Mouse (Mus musculus) intestine, embryonic 15.5 days (tissue): ENCODE data around the gene Rnf121. TPM values are rescaled to one million over a fixed set of nuclear protein-coding genes. Genes with fewer than 3 reads are reported as not detected.
"Not testable (repeated sequence)": the region's sequence is repeated elsewhere in the genome, so short reads cannot be mapped to it uniquely, and the experiment has no call there.

ENCODE experiments used
- ATAC-seq: fragments of 200-750 bp; cut with Nextera tagmentation; 2 replicates; pipeline ENCODE4 v1.8.0; 2017; ENCODE audit warnings: moderate TSS enrichment, moderate library complexity
- H3K27ac ChIP-seq: fragments of 300-500 bp; sonication (generic); 2 replicates; pipeline ENCODE4 v1.5.1; 2015; ENCODE audit warnings: mild to moderate bottlenecking, inconsistent platforms
- H3K27me3 ChIP-seq: fragments of 300-500 bp; sonication (generic); replicated peaks from 2 replicates; pipeline ENCODE4 v1.6.1; 2015; ENCODE audit warnings: inconsistent platforms
- H3K36me3 ChIP-seq: fragments of 300-500 bp; sonication (generic); 2 replicates; pipeline ENCODE4 v1.6.1; 2015; ENCODE audit warnings: inconsistent platforms
- H3K4me1 ChIP-seq: fragments of 300-500 bp; sonication (generic); replicated peaks from 2 replicates; pipeline ENCODE4 v1.6.1; 2015; ENCODE audit warnings: inconsistent platforms
- H3K4me2 ChIP-seq: fragments of 300-500 bp; sonication (generic); replicated peaks from 2 replicates; pipeline ENCODE4 v1.6.1; 2015; ENCODE audit warnings: mild to moderate bottlenecking, inconsistent platforms
- H3K4me3 ChIP-seq: fragments of 300-500 bp; sonication (generic); replicated peaks from 2 replicates; pipeline ENCODE4 v1.5.1; 2015; ENCODE audit warnings: inconsistent platforms
- H3K9ac ChIP-seq: fragments of 300-500 bp; sonication (generic); 2 replicates; pipeline ENCODE4 v1.6.1; 2015; ENCODE audit warnings: inconsistent platforms
- H3K9me3 ChIP-seq: fragments of 300-500 bp; sonication (generic); 2 replicates; pipeline ENCODE4 v1.6.1; 2016; ENCODE audit warnings: inconsistent platforms
- WGBS: fragments of 180-500 bp; shearing (Covaris S2); methylation state at CpG from one replicate; pipeline ENCODE4 v1.1.7; 2015; 5-methylcytosine and 5-hydroxymethylcytosine counted together
- polyA plus RNA-seq: library from polyadenylated mRNA; unstranded; fragments of >200 nt; fragmentation: Nextera tagmentation; extraction: Ambion mirVana; gene quantifications from 2 replicates; pipeline ENCODE4 v1.2.1, GENCODE M21; 2015

Gene Rnf121
- polyA plus RNA-seq, 1 experiment from 2014 or later: 28.0 TPM

DNA sequence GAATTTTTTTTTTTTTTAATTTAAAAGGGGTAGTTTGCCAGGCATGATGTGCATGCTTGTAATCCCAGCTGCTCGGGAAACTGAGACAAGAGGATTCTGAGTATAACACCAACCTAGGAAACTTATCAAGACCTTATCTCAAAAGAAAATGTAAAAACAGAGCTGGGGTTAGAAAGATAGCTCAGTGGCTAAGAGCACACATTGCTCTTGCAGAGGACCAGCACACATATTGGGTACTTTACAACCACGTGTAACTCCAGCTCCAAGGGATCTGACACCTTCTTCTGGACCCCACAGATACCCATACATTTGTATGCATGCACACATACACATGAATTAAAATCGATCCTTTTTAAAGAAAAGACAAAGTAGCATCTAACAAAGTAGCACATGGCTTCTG, 3.9 kb downstream of the Rnf121 start:
- peaks cover 9% of the 10 kb centered on the region; the same call in 1 of the 2 replicates for H3K4me1 ChIP-seq
- 72% methylated on average over 3 of the region's 3 CpGs for WGBS
- no peak overlapping the region for H3K4me2 ChIP-seq
- H3K4me3 ChIP-seq: no peak overlapping the region
- no peaks in the 10 kb centered on the region for H3K27me3 ChIP-seq
- no peaks in the 10 kb centered on the region for H3K9me3 ChIP-seq
- no peak overlapping the region for H3K9ac ChIP-seq
- no peak for ATAC-seq
- H3K27ac ChIP-seq: no peak overlapping the region
- H3K36me3 ChIP-seq: peaks cover 5% of the 10 kb centered on the region; the same call in 1 of the 2 replicates

DNA sequence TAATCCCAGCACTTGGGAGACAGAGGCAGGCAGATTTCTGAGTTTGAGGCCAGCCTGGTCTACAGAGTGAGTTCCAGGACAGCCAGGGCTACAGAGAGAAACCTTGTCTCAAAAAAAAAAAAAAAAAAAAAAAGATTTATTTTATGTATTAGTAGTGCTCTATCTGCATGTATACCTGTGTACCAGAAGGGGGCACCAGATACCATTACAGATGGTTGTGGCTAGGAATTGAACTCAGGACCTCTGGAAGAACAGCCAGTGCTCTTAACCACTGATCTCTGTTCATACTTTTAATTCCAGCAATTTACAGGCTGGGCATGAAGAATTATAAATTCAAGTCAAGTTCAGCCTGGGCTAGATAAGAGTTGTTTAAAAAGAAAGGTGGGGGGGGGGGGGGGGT, 16.7 kb downstream of the Rnf121 start:
- ATAC-seq, H3K27me3 ChIP-seq, H3K36me3 ChIP-seq, H3K9me3 ChIP-seq, H3K27ac ChIP-seq, H3K4me2 ChIP-seq, H3K4me3 ChIP-seq, H3K4me1 ChIP-seq, H3K9ac ChIP-seq: not testable (repeated sequence)

DNA sequence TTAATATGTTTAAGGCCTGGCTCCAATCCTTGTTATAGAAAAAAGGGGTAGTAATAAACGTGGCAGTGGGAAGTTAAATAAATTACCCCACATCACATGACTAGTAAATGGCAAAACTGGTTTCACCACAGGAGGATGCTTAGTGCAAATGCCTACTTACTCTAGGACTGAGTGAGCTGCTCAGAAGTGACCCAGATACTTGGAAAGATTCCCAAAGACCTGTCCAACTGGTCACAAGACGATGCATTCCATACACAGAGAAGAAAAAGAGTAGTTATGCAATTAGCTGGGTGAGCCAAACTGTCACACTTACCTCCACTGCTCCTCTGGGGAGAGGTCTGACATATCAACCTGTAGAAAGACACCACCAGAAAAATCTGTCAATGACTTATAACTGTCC, 23.0 kb downstream of the Rnf121 start:
- Histone ChIP-seq H3K27ac (no peak overlapping the region), H3K9ac (no peak overlapping the region)
- 59% methylated on average over 2 of the region's 2 CpGs for WGBS

DNA sequence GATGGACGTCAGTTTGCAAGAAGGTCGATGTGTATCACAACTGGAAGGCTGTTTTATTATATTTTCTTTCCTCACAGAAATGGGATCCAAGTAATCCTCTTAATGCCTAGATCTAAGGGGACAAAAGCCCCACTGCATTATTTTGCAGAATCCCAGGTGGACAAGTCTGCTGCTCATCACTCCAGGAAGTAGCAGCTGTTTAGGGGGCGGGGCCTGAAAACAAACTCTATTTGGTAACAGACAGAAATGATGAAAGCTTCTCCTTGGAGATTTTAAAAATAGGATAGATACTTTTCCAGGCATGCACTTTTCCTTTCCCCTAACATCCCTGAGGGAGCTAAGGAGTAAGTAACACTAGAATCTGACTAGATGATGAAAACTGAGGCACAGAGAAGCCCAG, 28.0 kb downstream of the Rnf121 start:
- H3K4me1 ChIP-seq: no peaks in the 10 kb centered on the region
- H3K9me3 ChIP-seq: no peaks in the 10 kb centered on the region
- 94% methylated on average over 3 of the region's 3 CpGs for WGBS
- H3K4me3 ChIP-seq: no peak overlapping the region
- no peaks in the 10 kb centered on the region for H3K27me3 ChIP-seq
- peaks cover 24% of the 10 kb centered on the region for H3K36me3 ChIP-seq
- no peak overlapping the region for H3K4me2 ChIP-seq
- H3K27ac ChIP-seq: no peak overlapping the region
- no peak overlapping the region for H3K9ac ChIP-seq
- no peak for ATAC-seq

More for the DNA sequence above, 23.0 kb downstream of the Rnf121 start:
- no peak overlapping the region for H3K4me2 ChIP-seq
- H3K36me3 ChIP-seq: peaks cover 2% of the 10 kb centered on the region
- H3K27me3 ChIP-seq: no peaks in the 10 kb centered on the region
- H3K4me3 ChIP-seq: no peak overlapping the region
- H3K4me1 ChIP-seq: no peaks in the 10 kb centered on the region
- H3K9me3 ChIP-seq: no peaks in the 10 kb centered on the region
- no peak for ATAC-seq

DNA sequence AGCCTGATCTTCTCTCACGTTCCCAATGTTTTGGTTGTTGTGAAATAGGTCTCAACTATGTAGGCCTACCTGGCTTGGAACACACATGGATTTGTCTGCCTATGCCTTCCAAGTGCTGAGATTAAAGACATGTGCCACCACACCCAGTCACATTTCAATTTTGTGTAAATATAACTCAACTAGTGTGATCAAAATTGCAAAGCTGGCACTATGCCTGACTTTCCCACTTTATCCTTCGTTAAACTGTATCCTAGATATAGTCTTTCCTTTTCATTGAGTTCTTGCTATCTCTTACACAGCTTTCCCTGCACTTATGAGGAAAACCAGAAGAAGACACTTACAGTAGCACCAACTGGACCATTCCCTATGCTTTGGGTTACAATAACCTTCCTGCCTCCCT, 29.7 kb downstream of the Rnf121 start:
- Histone ChIP-seq H3K4me3 (no peak overlapping the region), H3K4me1 (no peaks in the 10 kb centered on the region), H3K36me3 (peaks cover 27% of the 10 kb centered on the region), H3K27me3 (no peaks in the 10 kb centered on the region), H3K27ac (no peak overlapping the region), H3K4me2 (no peak overlapping the region), H3K9ac (no peak overlapping the region), H3K9me3 (no peaks in the 10 kb centered on the region)
- 99% methylated on average over 2 of the region's 2 CpGs for WGBS
- ATAC-seq: no peak

DNA sequence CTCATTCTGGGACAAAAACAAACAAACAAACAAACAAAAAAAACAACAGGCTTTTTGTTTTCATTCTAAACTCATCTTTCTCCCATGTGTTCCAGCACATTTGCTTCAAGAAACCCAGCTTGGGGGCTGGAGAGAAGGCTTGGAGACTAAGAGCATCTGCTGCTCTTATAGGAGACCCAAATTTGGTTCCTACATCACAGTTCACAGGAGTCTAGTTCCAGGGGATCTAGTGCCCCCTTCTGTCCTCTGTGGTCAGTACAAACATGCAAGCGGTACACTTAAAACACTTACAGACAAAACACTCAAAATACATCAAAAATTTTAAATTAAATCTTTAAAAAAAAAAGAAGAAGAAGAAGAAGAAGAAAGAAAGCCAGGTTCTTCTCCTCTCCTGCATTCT, 30.4 kb downstream of the Rnf121 start:
- no peak overlapping the region for H3K9ac ChIP-seq
- H3K9me3 ChIP-seq: no peaks in the 10 kb centered on the region
- no peaks in the 10 kb centered on the region for H3K27me3 ChIP-seq
- no peak for ATAC-seq
- no peak overlapping the region for H3K27ac ChIP-seq
- H3K4me3 ChIP-seq: no peak overlapping the region
- peaks cover 25% of the 10 kb centered on the region for H3K36me3 ChIP-seq
- WGBS: 97% methylated on average over 1 of the region's 1 CpGs
- no peaks in the 10 kb centered on the region for H3K4me1 ChIP-seq
- H3K4me2 ChIP-seq: no peak overlapping the region

DNA sequence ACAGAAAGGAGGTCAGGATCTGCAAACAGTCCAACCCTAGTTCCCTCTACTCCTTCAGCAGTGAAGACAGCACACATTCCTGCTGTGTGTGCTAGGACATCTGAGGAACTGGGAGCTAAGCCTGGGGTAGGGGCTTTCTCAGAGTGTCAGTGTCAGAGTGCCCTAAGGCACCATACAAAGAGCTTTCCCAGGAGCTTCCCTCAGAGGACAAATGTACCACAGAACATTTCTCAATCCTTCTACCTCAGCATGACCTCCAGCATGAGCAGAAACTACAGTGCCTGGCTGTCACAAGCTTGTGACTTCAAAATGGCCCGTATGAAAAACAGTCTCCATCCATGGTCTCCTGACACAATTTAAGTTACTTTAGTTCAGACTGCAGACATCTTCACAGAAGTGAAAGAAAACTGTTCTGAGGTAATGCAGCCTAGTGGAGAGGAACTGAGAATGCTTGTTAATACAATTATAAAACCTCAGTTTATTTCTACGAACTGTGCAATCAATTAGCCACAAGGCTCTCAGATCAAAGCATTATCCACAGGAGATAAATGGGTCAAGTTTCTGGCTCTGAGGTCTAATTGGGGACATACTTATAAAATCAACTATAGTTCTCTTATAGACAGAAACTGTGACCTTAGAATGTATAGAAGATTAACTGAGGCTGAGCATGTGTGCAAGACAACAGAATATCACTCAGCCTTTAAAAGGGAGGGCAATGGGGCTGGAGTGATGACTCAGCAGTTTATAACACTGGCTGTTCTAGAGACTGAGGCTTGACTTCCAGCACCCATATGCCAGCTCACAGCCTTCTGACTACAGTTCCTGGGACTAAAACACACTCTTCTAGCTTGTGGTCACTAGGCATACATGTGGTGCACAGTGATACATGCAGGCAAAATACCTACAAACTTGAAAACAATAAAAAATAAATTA, 39.8 kb downstream of the Rnf121 start:
- H3K27me3 ChIP-seq: no peaks in the 10 kb centered on the region
- H3K4me2 ChIP-seq: no peak overlapping the region
- H3K36me3 ChIP-seq: peaks cover 37% of the 10 kb centered on the region
- no peaks in the 10 kb centered on the region for H3K9me3 ChIP-seq
- H3K9ac ChIP-seq: no peak overlapping the region
- H3K4me3 ChIP-seq: no peak overlapping the region
- no peaks in the 10 kb centered on the region for H3K4me1 ChIP-seq
- WGBS: 79% methylated on average over 2 of the region's 2 CpGs
- no peak overlapping the region for H3K27ac ChIP-seq
- ATAC-seq: no peak

DNA sequence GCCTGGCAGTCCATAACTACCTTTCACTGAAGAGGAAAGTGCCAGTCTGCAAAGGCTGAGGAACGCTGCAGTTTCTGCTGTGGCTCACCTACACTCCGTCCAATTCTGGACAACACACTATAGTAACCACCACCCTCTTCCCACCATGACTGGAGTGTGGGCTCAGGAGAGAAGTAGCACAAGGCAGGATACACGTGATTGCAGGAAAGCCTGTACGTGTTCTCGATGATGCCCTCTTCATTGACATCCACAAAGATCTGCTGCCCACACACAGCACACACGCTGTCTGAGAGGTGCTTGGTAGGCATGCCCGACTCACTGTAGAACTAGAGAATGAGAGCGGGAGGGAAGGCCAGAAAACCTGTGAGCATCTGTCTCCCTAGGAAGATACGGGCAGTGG, 41.4 kb downstream of the Rnf121 start:
- WGBS: 96% methylated on average over 9 of the region's 9 CpGs
- Histone ChIP-seq H3K4me3 (no peak overlapping the region), H3K36me3 (peaks cover 40% of the 10 kb centered on the region)

DNA sequence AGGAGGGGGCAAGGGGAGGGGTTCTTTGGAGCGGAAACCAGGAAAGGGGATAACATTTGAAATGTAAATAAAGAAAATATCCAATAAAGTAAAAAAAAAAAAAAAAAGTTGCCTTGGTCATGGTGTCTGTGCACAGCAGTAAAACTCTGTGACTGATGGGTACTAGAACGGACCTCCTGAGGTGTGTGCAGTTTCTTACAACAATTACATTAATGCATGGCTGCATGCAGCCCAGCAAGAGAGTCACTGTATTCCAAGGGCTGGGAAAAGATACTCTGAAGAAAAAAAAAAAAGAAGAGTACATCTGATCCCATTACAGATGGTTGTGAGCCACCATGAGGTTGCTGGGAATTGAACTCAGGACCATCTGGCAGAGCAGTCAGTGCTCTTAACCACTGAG, 44.3 kb downstream of the Rnf121 start:
- H3K9me3 ChIP-seq, H3K4me3 ChIP-seq, H3K27me3 ChIP-seq, H3K4me1 ChIP-seq, H3K27ac ChIP-seq, H3K4me2 ChIP-seq, H3K9ac ChIP-seq, ATAC-seq: not testable (repeated sequence)
- peaks cover 36% of the 10 kb centered on the region for H3K36me3 ChIP-seq
- 88% methylated on average over 2 of the region's 2 CpGs for WGBS

More for the DNA sequence above, 41.4 kb downstream of the Rnf121 start:
- Histone ChIP-seq H3K27me3 (no peaks in the 10 kb centered on the region), H3K9ac (no peak overlapping the region), H3K9me3 (no peaks in the 10 kb centered on the region), H3K4me1 (no peaks in the 10 kb centered on the region), H3K4me2 (no peak overlapping the region), H3K27ac (no peak overlapping the region)
- ATAC-seq: no peak

DNA sequence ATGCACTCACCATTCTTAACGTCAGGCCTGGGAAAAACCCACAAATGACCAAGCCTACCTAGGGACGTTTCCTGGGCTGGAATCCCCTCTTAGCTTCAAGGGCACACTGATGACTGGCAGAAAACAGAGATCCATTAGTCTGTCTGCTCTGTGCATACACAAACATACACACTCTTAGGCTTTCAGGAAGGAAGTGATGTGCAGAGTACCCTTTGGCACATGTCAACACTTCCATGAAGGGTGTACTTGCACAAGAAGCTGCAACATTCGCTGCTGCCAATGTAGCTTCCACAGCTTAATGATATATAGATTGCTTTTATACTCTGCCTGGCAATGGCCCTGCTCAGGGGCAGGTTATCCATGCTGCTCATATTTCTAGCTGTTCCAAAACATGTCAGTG, 45.9 kb downstream of the Rnf121 start:
- Histone ChIP-seq H3K4me3 (no peak overlapping the region), H3K36me3 (peaks cover 50% of the 10 kb centered on the region), H3K4me1 (no peaks in the 10 kb centered on the region), H3K9ac (no peak overlapping the region), H3K27me3 (no peaks in the 10 kb centered on the region), H3K9me3 (no peaks in the 10 kb centered on the region), H3K4me2 (no peak overlapping the region), H3K27ac (no peak overlapping the region)
- 57% methylated on average over 3 of the region's 3 CpGs for WGBS
- no peak for ATAC-seq

DNA sequence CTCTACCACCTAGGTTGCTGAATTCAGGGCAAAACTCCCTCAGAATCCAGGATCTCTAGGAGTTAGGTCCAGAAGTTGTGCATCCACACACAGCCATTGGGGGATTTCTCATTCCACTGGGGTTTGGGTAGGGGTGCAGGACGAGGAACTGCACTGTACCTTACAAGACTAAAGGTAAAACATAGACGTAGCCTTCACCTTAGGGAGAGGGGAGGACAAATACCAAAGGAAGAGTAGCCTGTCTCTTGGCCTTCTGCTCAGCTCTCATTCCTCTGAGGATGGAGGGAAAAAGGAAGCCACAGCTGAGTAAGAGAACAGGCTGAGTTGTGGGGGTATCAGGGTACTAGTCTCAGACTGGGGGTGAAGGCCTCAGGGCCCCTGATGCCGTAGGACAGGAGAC, 46.7 kb downstream of the Rnf121 start, which contains the start of gene Il18bp:
Gene Il18bp (minus strand): TSS at position 101 of the 400 bp plus-strand sequence.
- no peak within 1 kb of the TSS for H3K4me2 ChIP-seq
- no peaks in the 10 kb centered on the region for H3K27me3 ChIP-seq
- no peak within 1 kb of the TSS for H3K27ac ChIP-seq
- no peak for ATAC-seq
- no peaks in the 10 kb centered on the region for H3K4me1 ChIP-seq
- H3K9ac ChIP-seq: no peak within 1 kb of the TSS
- H3K9me3 ChIP-seq: no peaks in the 10 kb centered on the region
- no peak within 1 kb of the TSS for H3K4me3 ChIP-seq
- H3K36me3 ChIP-seq: peaks cover 53% of the 10 kb centered on the region
- WGBS: 81% methylated on average over 3 of the region's 3 CpGs

DNA sequence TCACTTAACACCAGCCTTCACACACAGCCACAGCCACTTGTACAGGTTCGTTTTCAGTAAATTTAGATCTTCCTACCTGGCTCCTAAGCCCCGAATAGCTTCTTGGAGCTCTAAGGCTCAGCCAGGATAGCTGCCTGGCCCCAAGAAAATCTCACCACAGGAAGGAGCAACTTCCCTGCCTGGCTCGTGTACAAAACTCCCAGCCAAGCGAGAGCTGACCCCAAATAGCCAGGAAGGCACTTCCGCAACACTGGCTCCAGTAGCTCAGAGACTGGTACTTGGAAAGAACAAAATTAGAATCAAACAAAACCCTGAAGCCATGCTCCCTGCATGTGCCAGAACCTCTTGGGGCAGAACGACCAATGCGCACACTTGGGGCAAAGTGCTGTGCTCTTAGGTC, 47.2 kb downstream of the Rnf121 start:
- H3K36me3 ChIP-seq: peaks cover 53% of the 10 kb centered on the region
- ATAC-seq: no peak
- WGBS: 75% methylated on average over 7 of the region's 7 CpGs

DNA sequence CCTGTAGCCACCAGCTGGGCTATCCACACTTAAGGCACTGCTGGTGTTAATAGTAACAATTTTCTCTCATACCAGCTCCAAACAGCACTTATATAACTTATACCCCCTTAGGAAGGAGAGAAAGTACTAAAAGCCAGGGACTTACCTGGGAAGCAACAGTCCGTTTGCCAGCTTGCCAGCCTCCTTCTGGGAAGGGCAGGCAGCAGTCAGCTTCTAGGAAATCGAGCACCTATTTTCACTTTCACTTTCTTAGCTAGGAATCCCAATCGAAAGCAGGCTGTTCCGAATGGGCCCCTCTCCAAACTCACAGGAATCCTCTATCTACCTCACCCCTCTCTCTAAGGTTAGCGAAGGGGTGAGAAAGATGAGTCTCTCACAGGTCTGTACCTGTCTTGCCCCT, 47.8 kb downstream of the Rnf121 start:
- Histone ChIP-seq H3K4me1 (no peaks in the 10 kb centered on the region), H3K27me3 (no peaks in the 10 kb centered on the region), H3K4me3 (no peak overlapping the region), H3K36me3 (peaks cover 53% of the 10 kb centered on the region), H3K27ac (no peak overlapping the region), H3K9me3 (no peaks in the 10 kb centered on the region), H3K4me2 (no peak overlapping the region), H3K9ac (no peak overlapping the region)
- 74% methylated on average over 5 of the region's 5 CpGs for WGBS
- ATAC-seq: no peak

More for the DNA sequence above, 47.2 kb downstream of the Rnf121 start:
- Histone ChIP-seq H3K27ac (no peak overlapping the region), H3K9me3 (no peaks in the 10 kb centered on the region), H3K4me3 (no peak overlapping the region), H3K9ac (no peak overlapping the region), H3K27me3 (no peaks in the 10 kb centered on the region), H3K4me1 (no peaks in the 10 kb centered on the region), H3K4me2 (no peak overlapping the region)
